Mouse (Mus musculus) intestine, embryonic 14.5 days (tissue): ENCODE measurements at regions not wholly inside any gene's neighbourhood (a gene's known extent, or its start where the extent isn't known, plus 50 kb on each side); places are given as distances from the start of the nearest gene placed in this dataset.

ENCODE experiments used
- ATAC-seq: fragments of 200-750 bp; cut with Nextera tagmentation; replicated peaks from 2 replicates; pipeline ENCODE4 v1.8.0; 2017; ENCODE audit warnings: low read depth, moderate number of reproducible peaks, moderate TSS enrichment, moderate library complexity; ENCODE audit not compliant: low FRiP score, low TSS enrichment
- DNase-seq: peaks from one replicate; pipeline ENCODE4 v3.0.0-alpha.2; 2018; ENCODE audit warnings: low spot score
- H3K27ac ChIP-seq: fragments of 300-500 bp; sonication (generic); 2 replicates; pipeline ENCODE4 v1.5.1; 2014; ENCODE audit warnings: low read depth, mild to moderate bottlenecking, control low read depth
- H3K27me3 ChIP-seq: fragments of 300-500 bp; sonication (generic); replicated peaks from 2 replicates; pipeline ENCODE4 v1.6.1; 2014; ENCODE audit warnings: low read length, control low read depth; ENCODE audit not compliant: control insufficient read depth, insufficient read depth
- H3K36me3 ChIP-seq: fragments of 300-500 bp; sonication (generic); 2 replicates; pipeline ENCODE4 v1.6.1; 2014; ENCODE audit warnings: low read length, control low read depth; ENCODE audit not compliant: control insufficient read depth, insufficient read depth
- H3K4me1 ChIP-seq: fragments of 300-500 bp; sonication (generic); replicated peaks from 2 replicates; pipeline ENCODE4 v1.6.1; 2014; ENCODE audit warnings: low read length, control low read depth, mixed read lengths; ENCODE audit not compliant: control insufficient read depth, insufficient read depth
- H3K4me2 ChIP-seq: fragments of 300-500 bp; sonication (generic); 2 replicates; pipeline ENCODE4 v1.6.1; 2014; ENCODE audit warnings: low read length
- H3K4me3 ChIP-seq: fragments of 300-500 bp; sonication (generic); 2 replicates; pipeline ENCODE4 v1.5.1; 2014; ENCODE audit warnings: low read depth, low read length, control low read depth, mixed read lengths
- H3K9ac ChIP-seq: fragments of 300-500 bp; sonication (generic); 2 replicates; pipeline ENCODE4 v1.6.1; 2014; ENCODE audit warnings: mild to moderate bottlenecking, low read length
- H3K9me3 ChIP-seq: fragments of 300-500 bp; sonication (generic); 2 replicates; pipeline ENCODE4 v1.6.1; 2016; ENCODE audit warnings: low read length, control low read depth; ENCODE audit not compliant: control insufficient read depth
- WGBS: fragments of 180-500 bp; shearing (Covaris S2); extraction: QIAGEN DNeasy Blood & Tissue Kit; methylation state at CpG from one replicate; pipeline ENCODE4 v1.1.7; 2014; 5-methylcytosine and 5-hydroxymethylcytosine counted together

DNA sequence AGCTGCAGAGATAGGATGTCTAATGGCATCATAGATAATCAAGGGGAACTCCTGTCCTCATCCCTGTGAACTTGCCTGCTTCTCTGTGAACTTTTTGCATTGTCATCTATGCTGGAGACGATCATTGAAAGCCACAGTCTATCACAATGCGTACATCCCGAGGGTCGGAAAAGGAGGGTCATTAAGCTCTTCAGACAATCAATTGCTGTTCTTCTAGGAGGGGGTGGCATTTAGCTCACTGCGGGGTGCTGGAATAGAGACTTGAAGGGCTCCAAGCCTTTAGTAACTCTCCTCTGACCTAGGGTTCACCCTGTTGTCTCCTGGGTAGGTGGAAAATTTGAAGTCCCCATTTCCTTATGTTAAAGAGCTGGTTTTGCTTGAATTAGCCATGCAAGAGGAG, 251.7 kb upstream of the Nr2f2 start:
- Histone ChIP-seq H3K9me3 (no peaks in the 10 kb centered on the region), H3K36me3 (no peaks in the 10 kb centered on the region), H3K27ac (no peak overlapping the region), H3K9ac (no peak overlapping the region), H3K4me3 (no peak overlapping the region), H3K4me2 (no peak overlapping the region), H3K4me1 (no peaks in the 10 kb centered on the region), H3K27me3 (no peaks in the 10 kb centered on the region)
- DNase-seq (no peak), ATAC-seq (no peak)
- WGBS: 68% methylated on average over 5 of the region's 5 CpGs

DNA sequence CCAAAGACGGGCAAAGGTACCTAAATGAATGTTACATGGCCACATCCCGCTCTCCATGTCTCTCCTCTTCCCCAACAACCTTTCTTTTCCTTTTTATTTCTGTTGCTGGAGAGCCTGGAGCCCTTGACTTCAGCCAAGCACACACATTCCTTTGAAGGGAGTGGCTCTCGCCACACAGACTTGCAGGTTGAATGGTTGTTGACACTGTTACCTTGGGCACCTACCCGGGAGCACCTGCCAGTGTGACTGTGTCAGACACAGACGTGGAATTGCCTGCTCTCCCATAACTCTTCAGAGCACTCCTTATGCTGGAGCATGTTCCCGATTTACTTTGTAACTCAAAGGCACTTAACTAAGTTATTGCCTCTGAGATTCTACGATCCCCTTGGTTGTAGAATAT, 240.0 kb upstream of the Nr2f2 start:
- no peaks in the 10 kb centered on the region for H3K27me3 ChIP-seq
- H3K4me2 ChIP-seq: no peak overlapping the region
- H3K4me3 ChIP-seq: no peak overlapping the region
- DNase-seq: no peak
- no peak overlapping the region for H3K27ac ChIP-seq
- 77% methylated on average over 7 of the region's 7 CpGs for WGBS
- H3K4me1 ChIP-seq: no peaks in the 10 kb centered on the region
- no peaks in the 10 kb centered on the region for H3K9me3 ChIP-seq
- no peaks in the 10 kb centered on the region for H3K36me3 ChIP-seq
- ATAC-seq: peak; percentile 79
- H3K9ac ChIP-seq: no peak overlapping the region

DNA sequence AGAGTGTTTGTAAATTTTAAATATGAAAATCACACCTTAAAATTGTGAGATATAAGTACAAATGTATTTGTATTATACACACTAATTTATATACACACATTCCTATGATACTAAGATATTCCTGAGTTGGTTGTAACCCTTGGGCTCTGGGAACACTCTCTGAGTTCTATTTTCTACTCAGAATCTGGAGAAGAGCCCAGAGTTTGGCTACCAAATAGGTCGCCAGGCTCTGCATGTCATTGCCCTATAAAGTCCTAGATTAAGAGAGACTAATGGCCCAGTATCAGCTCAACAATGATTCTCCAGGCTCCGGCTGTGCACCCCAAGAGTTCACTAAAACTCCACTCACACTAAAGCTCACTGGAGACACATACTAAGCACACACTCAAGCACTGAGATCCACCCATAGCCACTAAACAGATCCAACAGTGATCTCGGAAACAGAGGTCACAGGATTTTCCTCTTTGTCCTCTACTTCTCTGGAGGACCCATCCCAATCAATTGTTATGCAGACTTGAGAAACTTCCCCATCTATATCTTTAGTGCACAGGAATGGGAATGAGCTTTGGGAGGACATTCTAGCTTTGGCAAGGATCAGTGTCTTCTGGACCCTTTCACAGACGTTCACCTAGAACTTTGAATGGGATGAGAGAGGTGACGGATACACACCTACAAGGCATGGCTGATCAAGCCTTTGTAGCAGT, 238.1 kb upstream of the Nr2f2 start:
- no peak overlapping the region for H3K27ac ChIP-seq
- no peaks in the 10 kb centered on the region for H3K4me1 ChIP-seq
- no peak overlapping the region for H3K4me2 ChIP-seq
- no peak overlapping the region for H3K9ac ChIP-seq
- H3K9me3 ChIP-seq: no peaks in the 10 kb centered on the region
- H3K4me3 ChIP-seq: no peak overlapping the region
- WGBS: 92% methylated on average over 5 of the region's 5 CpGs
- ATAC-seq (no peak), DNase-seq (no peak)
- H3K27me3 ChIP-seq: no peaks in the 10 kb centered on the region
- H3K36me3 ChIP-seq: no peaks in the 10 kb centered on the region

DNA sequence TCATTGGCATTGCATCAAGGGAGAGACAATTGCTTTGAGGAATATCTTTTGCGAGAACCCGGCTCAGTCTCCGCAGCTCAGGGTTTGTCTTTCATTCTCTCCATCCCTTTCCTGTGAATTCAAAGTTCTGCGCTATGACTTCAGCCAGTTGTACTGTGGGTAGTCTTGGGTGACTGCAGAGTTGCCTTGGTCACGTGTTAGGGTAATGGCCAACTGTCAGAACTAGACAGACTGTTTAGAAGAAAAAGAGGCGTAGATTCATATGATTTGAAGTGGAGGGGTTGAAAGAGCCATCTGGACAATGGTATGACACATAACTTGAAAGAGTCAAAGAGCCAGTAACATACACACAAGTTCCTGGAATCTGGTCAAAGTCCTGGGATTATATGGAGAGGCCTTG, 226.5 kb upstream of the Nr2f2 start:
- WGBS: 82% methylated on average over 6 of the region's 6 CpGs
- ATAC-seq: no peak

GRCm38 (mm10) chr7:70591361-70592256, 225.1 kb upstream of the Nr2f2 start:
- Histone ChIP-seq H3K27ac (no peak overlapping the region), H3K4me2 (no peak overlapping the region), H3K9me3 (no peaks in the 10 kb centered on the region), H3K4me1 (peaks cover 11% of the 10 kb centered on the region), H3K27me3 (no peaks in the 10 kb centered on the region), H3K36me3 (no peaks in the 10 kb centered on the region), H3K9ac (no peak overlapping the region), H3K4me3 (no peak overlapping the region)
- WGBS: 43% methylated on average over 13 of the region's 13 CpGs
- ATAC-seq: no peak
- DNase-seq: no peak

More for the DNA sequence above, 226.5 kb upstream of the Nr2f2 start:
- Histone ChIP-seq H3K4me2 (no peak overlapping the region), H3K4me3 (no peak overlapping the region), H3K4me1 (peaks cover 5% of the 10 kb centered on the region; the same call in 1 of the 2 replicates), H3K36me3 (no peaks in the 10 kb centered on the region), H3K27me3 (no peaks in the 10 kb centered on the region), H3K27ac (no peak overlapping the region), H3K9ac (no peak overlapping the region), H3K9me3 (no peaks in the 10 kb centered on the region)
- no peak for DNase-seq

DNA sequence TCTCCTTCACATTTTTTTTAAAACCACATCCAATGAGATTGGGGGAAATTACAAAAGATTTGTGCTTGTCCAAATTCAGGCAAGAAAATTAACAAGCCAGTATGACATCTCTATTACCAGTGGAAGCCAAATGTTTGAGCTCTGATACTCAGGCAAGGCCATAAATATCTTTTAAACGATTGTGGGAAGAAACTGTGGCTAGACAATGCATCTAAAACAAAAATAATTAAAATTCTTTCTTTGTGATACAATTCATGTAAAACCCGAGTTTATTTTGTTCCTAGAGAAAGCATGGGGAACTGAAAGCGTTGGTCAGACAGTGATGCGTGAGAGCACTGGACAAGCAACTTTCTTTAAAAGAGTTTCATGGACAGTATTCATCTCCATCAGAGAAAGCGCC, 223.2 kb upstream of the Nr2f2 start:
- no peak for ATAC-seq
- 33% methylated on average over 5 of the region's 5 CpGs for WGBS
- H3K9me3 ChIP-seq: no peaks in the 10 kb centered on the region
- no peak for DNase-seq
- peaks cover 11% of the 10 kb centered on the region for H3K4me1 ChIP-seq
- no peak overlapping the region for H3K4me3 ChIP-seq
- H3K27ac ChIP-seq: no peak overlapping the region
- no peaks in the 10 kb centered on the region for H3K27me3 ChIP-seq
- H3K9ac ChIP-seq: no peak overlapping the region
- no peak overlapping the region for H3K4me2 ChIP-seq
- no peaks in the 10 kb centered on the region for H3K36me3 ChIP-seq

GRCm38 (mm10) chr7:70588061-70588460, 221.5 kb upstream of the Nr2f2 start:
- Histone ChIP-seq H3K9me3 (no peaks in the 10 kb centered on the region), H3K4me3 (no peak overlapping the region), H3K4me2 (no peak overlapping the region), H3K9ac (no peak overlapping the region), H3K4me1 (peaks cover 11% of the 10 kb centered on the region), H3K36me3 (no peaks in the 10 kb centered on the region), H3K27me3 (no peaks in the 10 kb centered on the region), H3K27ac (no peak overlapping the region)
- DNase-seq (no peak), ATAC-seq (no peak)
- 88% methylated on average over 1 of the region's 1 CpGs for WGBS

DNA sequence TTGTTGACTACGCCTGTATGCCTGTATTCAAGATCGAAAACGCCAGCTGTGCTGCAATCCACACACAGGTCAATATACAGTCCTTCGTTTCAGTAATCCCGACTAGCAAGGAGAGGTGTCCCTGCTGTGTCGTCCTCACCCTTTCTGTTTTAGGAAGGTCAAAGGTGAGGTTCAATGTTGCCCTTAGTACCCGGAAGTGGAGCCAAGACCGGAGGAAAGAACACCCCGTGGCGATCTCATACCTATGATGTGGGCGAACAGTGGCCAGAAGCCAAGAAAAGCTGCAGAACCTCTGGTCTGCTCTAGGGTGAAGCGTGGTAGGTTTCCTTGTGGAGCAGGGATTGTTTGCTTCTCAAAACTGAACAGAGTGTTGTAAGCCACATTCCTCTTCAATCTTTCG, 217.9 kb upstream of the Nr2f2 start:
- H3K27ac ChIP-seq: no peak overlapping the region
- H3K4me2 ChIP-seq: no peak overlapping the region
- DNase-seq (no peak), ATAC-seq (no peak)
- H3K27me3 ChIP-seq: no peaks in the 10 kb centered on the region
- no peak overlapping the region for H3K4me3 ChIP-seq
- H3K9me3 ChIP-seq: no peaks in the 10 kb centered on the region
- no peaks in the 10 kb centered on the region for H3K36me3 ChIP-seq
- H3K9ac ChIP-seq: no peak overlapping the region
- peaks cover 6% of the 10 kb centered on the region; the same call in 1 of the 2 replicates for H3K4me1 ChIP-seq
- WGBS: 82% methylated on average over 13 of the region's 13 CpGs
